27 mouse cellular contexts compared by ENCODE assay signal in the genomic region with DNA sequence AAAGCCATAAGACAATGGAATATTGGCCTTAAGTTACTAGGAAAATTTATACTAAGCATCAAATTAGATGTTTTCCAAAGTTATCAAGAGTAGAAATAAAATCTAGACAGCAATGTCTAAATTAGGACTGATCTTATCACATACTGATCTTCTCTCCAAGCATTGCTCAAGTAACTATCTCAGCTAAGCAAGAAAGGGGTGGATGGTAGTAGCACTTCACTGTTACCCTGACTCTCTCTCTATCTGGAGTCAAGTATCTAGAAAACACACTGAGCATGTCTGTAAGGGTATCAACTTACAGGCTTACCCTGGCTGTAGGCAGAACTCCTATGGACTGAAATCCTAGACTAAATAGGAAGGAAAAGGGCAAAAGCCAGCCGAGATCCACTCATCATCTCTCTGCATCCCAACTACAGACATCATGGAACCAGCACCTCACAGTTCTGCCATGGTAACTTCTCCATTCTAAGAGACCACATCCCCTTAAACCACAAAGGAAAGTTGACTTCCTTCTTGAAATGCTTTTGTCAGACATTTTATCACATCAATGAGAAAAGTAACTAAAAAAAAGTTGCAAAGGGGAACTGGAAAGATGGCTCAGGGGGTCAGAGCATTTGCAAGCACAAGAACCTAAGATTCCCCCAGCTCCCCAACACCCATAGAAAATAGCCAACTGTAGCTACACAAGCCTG. TPM values are rescaled to one million over a fixed set of nuclear protein-coding genes. Genes with fewer than 3 reads are reported as not detected.
DNase-seq lines count a peak whose midpoint lies in the region; ATAC-seq and TF ChIP-seq lines count a peak whose summit lies in the region.
"Had no signal": no experiment of that assay in that cellular context is flagged by ENCODE, and none has a peak within 500 bp of the region (broad histone marks: within the 10 kb centered on the region; RNA-seq: fewer than 3 reads in every experiment).

No protein-coding gene starts in this region.

- no peak for TF ChIP-seq CTCF in CH12.LX (conservative IDR thresholded peaks at IDR 0.05 in 1 of 2, IDR thresholded peaks at IDR 0.05 in 1 of 2; ENCODE audit: low read depth in 2 of 2, low read length in 2 of 2)

- 63% methylated on average over 1 of the region's 1 CpGs for WGBS in heart, embryonic 10.5 days

- H3K79me2 ChIP-seq in CH12.LX (replicated peaks; ENCODE audit: control insufficient read depth, extremely low read depth, insufficient read depth, poor library complexity, severe bottlenecking): no peaks in the 10 kb centered on the region

- no peaks in the 10 kb centered on the region for H3K27me3 ChIP-seq in heart, embryonic 10.5 days (ENCODE audit: insufficient read depth, poor library complexity, severe bottlenecking)
- H3K27me3 ChIP-seq in CH12.LX (replicated peaks): no peaks in the 10 kb centered on the region
- H3K27me3 ChIP-seq: embryonic facial prominence, embryonic 15.5 days; intestine, embryonic 15.5 days; limb, embryonic 12.5 days; liver, embryonic 13.5 days; neural tube, embryonic 15.5 days had no signal

- TF ChIP-seq EP300 in CH12.LX (IDR thresholded peaks at IDR 0.05; ENCODE audit: low read length): 0 out of 2 replicates have a peak, but pooled peaks have one; percentile 24

- in situ Hi-C loops in CH12.LX (cut with MboI; ENCODE audit: low pct_ligation_motif_present, low pct_unique_long_range_greater_than_20kb, low sequenced_read_pairs): no loop called here

- no peak overlapping the region for H3K4me2 ChIP-seq in CH12.LX (ENCODE audit: insufficient read depth, low read depth, poor library complexity, severe bottlenecking)
- H3K4me2 ChIP-seq: embryonic facial prominence, embryonic 15.5 days; intestine, embryonic 15.5 days; limb, embryonic 12.5 days; liver, embryonic 13.5 days; neural tube, embryonic 15.5 days had no signal

- ATAC-seq in granulocyte monocyte progenitor cell, adult 5-6 weeks (replicated peaks; ENCODE audit: poor library complexity, severe bottlenecking): peak; percentile 99
- peak; percentile 91 for ATAC-seq in neutrophil, adult 5-6 weeks (ENCODE audit: extremely low read depth, insufficient number of reproducible peaks, low FRiP score, poor library complexity, severe bottlenecking)
- ATAC-seq: CD4-positive, CD25-positive, alpha-beta regulatory T cell, adult 4 months; forebrain, embryonic 14.5 days; hindbrain, embryonic 16.5 days; intestine, embryonic 15.5 days; midbrain, embryonic 16.5 days had no signal

- no peak overlapping the region for H3K4me3 ChIP-seq in heart, embryonic 10.5 days
- no peak overlapping the region for H3K4me3 ChIP-seq in CH12.LX (replicated peaks in 1 of 3; ENCODE audit: low read depth in 2 of 3, low read length in 2 of 3, poor library complexity in 1 of 3)
- H3K4me3 ChIP-seq: embryonic facial prominence, embryonic 15.5 days; hindbrain, embryonic 10.5 days; intestine, embryonic 15.5 days; limb, embryonic 12.5 days; liver, embryonic 13.5 days; midbrain, embryonic 10.5 days; neural tube, embryonic 15.5 days had no signal

- no peaks in the 10 kb centered on the region for H3K9me3 ChIP-seq in heart, embryonic 10.5 days
- H3K9me3 ChIP-seq in CH12.LX (replicated peaks; ENCODE audit: low read length): no peaks in the 10 kb centered on the region
- H3K9me3 ChIP-seq: embryonic facial prominence, embryonic 15.5 days; intestine, embryonic 15.5 days; liver, embryonic 13.5 days; midbrain, embryonic 10.5 days had no signal

- no peaks in the 10 kb centered on the region for H3K36me3 ChIP-seq in heart, embryonic 10.5 days
- no peaks in the 10 kb centered on the region for H3K36me3 ChIP-seq in CH12.LX (replicated peaks in 1 of 2; ENCODE audit: control insufficient read depth in 1 of 2, insufficient read depth in 1 of 2, low read length in 1 of 2)
- H3K36me3 ChIP-seq: embryonic facial prominence, embryonic 15.5 days; hindbrain, embryonic 10.5 days; intestine, embryonic 15.5 days; limb, embryonic 12.5 days; liver, embryonic 13.5 days; midbrain, embryonic 10.5 days; neural tube, embryonic 15.5 days had no signal

- H3K27ac ChIP-seq in heart, embryonic 10.5 days: no peak overlapping the region
- H3K27ac ChIP-seq in CH12.LX (ENCODE audit: insufficient read depth, low read depth): no peak overlapping the region
- H3K27ac ChIP-seq: embryonic facial prominence, embryonic 15.5 days; hindbrain, embryonic 10.5 days; intestine, embryonic 15.5 days; limb, embryonic 12.5 days; liver, embryonic 13.5 days; midbrain, embryonic 10.5 days; neural tube, embryonic 15.5 days had no signal

- peak; percentile 33 for DNase-seq in heart, adult 8-10 months (ENCODE audit: low spot score)
- DNase-seq in heart, embryonic 10.5 days (ENCODE audit: low spot score): no peak
- peak; percentile 43 for DNase-seq in CH12.LX (ENCODE audit: extremely low read depth)
- DNase-seq in kidney, postnatal 36 days: no peak
- no peak for DNase-seq in retina, embryonic 14.5 days (ENCODE audit: low spot score)
- DNase-seq: adrenal gland, adult 2 months; cerebellum, adult 9-10 months; gastrocnemius, postnatal 25 days; kidney, adult 8-10 months; kidney, postnatal 14 days; layer of hippocampus, postnatal 36 days; liver, embryonic 13.5 days; lung, adult 2 months; lung, postnatal 36 days; thymus, postnatal 36 days had no signal

- no peaks in the 10 kb centered on the region for H3K4me1 ChIP-seq in heart, embryonic 10.5 days
- H3K4me1 ChIP-seq in CH12.LX (ENCODE audit: control insufficient read depth in 1 of 2, insufficient read depth in 2 of 2): peaks cover 5 to 27% of the 10 kb centered on the region in 2 experiments; a peak in 3 of 4 replicates
- H3K4me1 ChIP-seq: embryonic facial prominence, embryonic 15.5 days; hindbrain, embryonic 10.5 days; intestine, embryonic 15.5 days; limb, embryonic 12.5 days; liver, embryonic 13.5 days; midbrain, embryonic 10.5 days; neural tube, embryonic 15.5 days had no signal

- no peak overlapping the region for H3K9ac ChIP-seq in CH12.LX (ENCODE audit: insufficient read depth, low read depth)
- H3K9ac ChIP-seq: embryonic facial prominence, embryonic 15.5 days; intestine, embryonic 15.5 days; limb, embryonic 12.5 days; liver, embryonic 13.5 days; neural tube, embryonic 15.5 days had no signal

- dilution Hi-C loops in CH12.LX (cut with MboI; ENCODE audit: extremely low pct_ligation_motif_present, extremely low pct_unique_long_range_greater_than_20kb, low sequenced_read_pairs): no loop called here

- TF ChIP-seq RAD21 in CH12.LX (IDR thresholded peaks at IDR 0.05; ENCODE audit: low read depth, low read length): no peak

- no peak for TF ChIP-seq POLR2A in CH12.LX (IDR thresholded peaks at IDR 0.05; ENCODE audit: low read depth, low read length)

TF ChIP-seq in CH12.LX, 34 proteins besides CTCF, POLR2A, EP300 and RAD21:
- TF ChIP-seq ZC3H11A (IDR thresholded peaks at IDR 0.05; ENCODE audit: low read depth, low read length) (no peak), MAX (IDR thresholded peaks at IDR 0.05; ENCODE audit: low read length) (no peak), MAZ (IDR thresholded peaks at IDR 0.05; ENCODE audit: low read depth, low read length) (no peak), POLR2AphosphoS2 (IDR thresholded peaks at IDR 0.05; ENCODE audit: low read depth, low read length) (no peak), E2F4 (IDR thresholded peaks at IDR 0.05; ENCODE audit: insufficient replicate concordance, low read depth, low read length) (no peak), BHLHE40 (IDR thresholded peaks at IDR 0.05; ENCODE audit: low read depth, low read length) (no peak), IRF4 (IDR thresholded peaks at IDR 0.05; ENCODE audit: low read depth, low read length) (no peak), NELFE (IDR thresholded peaks at IDR 0.05; ENCODE audit: low read depth, low read length) (no peak), ZKSCAN1 (IDR thresholded peaks at IDR 0.05; ENCODE audit: borderline replicate concordance, low read depth, low read length) (no peak), ELF1 (IDR thresholded peaks at IDR 0.05; ENCODE audit: low read depth, low read length) (no peak), RCOR1 (conservative IDR thresholded peaks at IDR 0.05; ENCODE audit: low read depth, low read length) (no peak), CHD2 (IDR thresholded peaks at IDR 0.05; ENCODE audit: low read length) (no peak), UBTF (IDR thresholded peaks at IDR 0.05; ENCODE audit: low read depth, low read length) (no peak), PAX5 (IDR thresholded peaks at IDR 0.05; ENCODE audit: low read length) (no peak), MYC (IDR thresholded peaks at IDR 0.05; ENCODE audit: low read depth, low read length) (no peak), ZMIZ1 (IDR thresholded peaks at IDR 0.05; ENCODE audit: low read depth, low read length) (no peak), HCFC1 (IDR thresholded peaks at IDR 0.05; ENCODE audit: low read depth, low read length) (no peak), ETS1 (conservative IDR thresholded peaks at IDR 0.05; ENCODE audit: low read depth, low read length) (no peak)

RNA-seq across cellular contexts. Expression of gene Cdyl, which starts 12.4 kb away (rescaled TPM):
- 1 to 10 TPM; 8.0 to 9.7 (median 9.2) TPM for total RNA-seq in heart, adult 8-10 months (2022)
- polyA plus RNA-seq in heart, embryonic 10.5 days (2016; fragmentation: Nextera tagmentation; extraction: Ambion mirVana): 14.6 and 15.7 TPM in 2 replicates
- 9.1 and 9.7 TPM in 2 replicates for total RNA-seq in CH12.LX (2012; rRNA removed)
- total RNA-seq in CH12.LX (2014; rRNA removed): 5.7 TPM in 2 replicates
- polyA plus RNA-seq in CH12.LX (2012; ENCODE audit: insufficient read length, low read depth): 8.3 and 12.6 TPM in 2 replicates
- total RNA-seq in granulocyte monocyte progenitor cell, adult 5-6 weeks (2014; fragmentation: Nextera tagmentation): 7.1 and 11.6 TPM in 2 replicates
- 12.2 and 15.9 TPM in 2 replicates for total RNA-seq in granulocyte monocyte progenitor cell, adult 5-6 weeks (2017)
- total RNA-seq in neutrophil, adult 5-6 weeks (2017): 28.6 and 29.8 TPM in 2 replicates

Comparison
In these comparisons a context has a peak if more than half of its experiments do, and no peak if none do; other contexts are left out.
1. DNase-seq: peak in heart, adult 8-10 months (single experiment) and CH12.LX (single experiment); none in heart, embryonic 10.5 days (single experiment), kidney, postnatal 36 days (0 of 2) and retina, embryonic 14.5 days (single experiment).